Mouse (Mus musculus) liver, embryonic 14.5 days (tissue): ENCODE data around the gene Bbs9.

Source experiments
- CTCF ChIP-seq: IDR thresholded peaks from 2 replicates; pipeline ENCODE4 v1.5.1; 2016; ENCODE audit warnings: antibody characterized with exemption, low read depth, control low read depth
- EP300 ChIP-seq: IDR thresholded peaks from 2 replicates; pipeline ENCODE4 v1.6.1; 2016; ENCODE audit warnings: antibody characterized with exemption, low read depth

DNA sequence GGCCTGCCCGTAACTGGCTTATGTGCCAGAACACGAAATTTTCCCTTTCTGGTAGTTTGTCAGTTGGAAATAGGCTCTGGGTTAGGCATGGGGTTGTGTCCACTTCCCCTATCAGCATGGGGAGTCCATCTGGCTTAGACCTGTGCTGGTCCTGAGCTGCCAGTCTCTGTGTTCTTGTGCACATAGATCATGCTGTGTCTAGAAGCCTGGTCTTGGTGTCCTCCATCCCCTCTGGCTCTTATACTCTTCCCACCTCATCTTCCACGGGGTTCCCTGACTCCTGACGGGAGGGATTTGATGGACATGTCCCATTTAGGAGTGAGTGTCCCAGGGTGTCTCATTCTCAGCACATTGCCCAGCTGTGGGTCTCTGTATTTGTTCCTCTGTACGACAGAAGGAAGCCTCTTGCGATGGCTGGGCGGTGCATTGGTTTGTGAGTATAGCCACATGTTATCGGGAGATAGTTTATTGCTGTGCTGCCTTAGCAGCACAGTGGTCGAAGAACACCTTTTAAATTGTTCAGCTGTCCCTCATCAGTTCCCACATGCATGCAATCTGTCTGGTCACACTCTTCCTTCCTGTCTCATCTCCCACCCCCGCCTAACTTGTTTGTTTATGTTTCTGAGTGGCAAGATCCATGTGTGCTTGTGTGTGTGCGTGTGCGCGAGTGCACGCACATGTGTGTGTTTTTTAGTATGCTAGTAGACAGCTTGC, 101.1 kb downstream of the Bbs9 start:
- TF ChIP-seq CTCF (no peak), EP300 (no peak)
